Mouse (Mus musculus) lung, postnatal 0 days (tissue): ENCODE data around the gene Shd.

ENCODE experiments used
- CTCF ChIP-seq: IDR thresholded peaks from 2 replicates; pipeline ENCODE4 v1.5.1; 2016; ENCODE audit warnings: antibody characterized with exemption, mild to moderate bottlenecking
- EP300 ChIP-seq: IDR thresholded peaks from 2 replicates; pipeline ENCODE4 v1.6.1; 2016; ENCODE audit warnings: antibody characterized with exemption, mild to moderate bottlenecking, control low read depth

GRCm38 (mm10) chr17:55956591-55956990, 13.7 kb upstream of the Shd start:
- TF ChIP-seq CTCF: no peak; the same call in 1 of the 2 replicates
- no peak for TF ChIP-seq EP300
